Mouse (Mus musculus): ENCODE measurements around the gene Ampd1. TPM values are rescaled to one million over a fixed set of nuclear protein-coding genes. Genes with fewer than 3 reads are reported as not detected.

Ampd1 gene
- polyA plus RNA-seq, 1 experiment: not detected

- Histone ChIP-seq H3K27ac (ENCODE audit: insufficient read depth, low read depth, low read length) (no peak overlapping the region), H3K27me3 (ENCODE audit: control insufficient read depth, insufficient read depth, low read length) (no peaks in the 10 kb centered on the region), H3K36me3 (ENCODE audit: control insufficient read depth, insufficient read depth, low read length) (no peaks in the 10 kb centered on the region), H3K4me1 (ENCODE audit: control insufficient read depth, insufficient read depth, insufficient read length, low read length) (no peaks in the 10 kb centered on the region), H3K4me3 (ENCODE audit: low read depth, low read length) (no peak overlapping the region)
- TF ChIP-seq POLR2A (IDR thresholded peaks at IDR 0.05; ENCODE audit: low read depth, low read length) (no peak), CTCF (IDR thresholded peaks at IDR 0.05; ENCODE audit: extremely low read depth, insufficient read length, insufficient replicate concordance, low read depth, low read length) (no peak)
- WGBS: 72% methylated on average over 11 of the region's 11 CpGs
These were observed 67.5 kb downstream of the Ampd1 start for GRCm38 (mm10) chr3:103141287-103141686.

DNA sequence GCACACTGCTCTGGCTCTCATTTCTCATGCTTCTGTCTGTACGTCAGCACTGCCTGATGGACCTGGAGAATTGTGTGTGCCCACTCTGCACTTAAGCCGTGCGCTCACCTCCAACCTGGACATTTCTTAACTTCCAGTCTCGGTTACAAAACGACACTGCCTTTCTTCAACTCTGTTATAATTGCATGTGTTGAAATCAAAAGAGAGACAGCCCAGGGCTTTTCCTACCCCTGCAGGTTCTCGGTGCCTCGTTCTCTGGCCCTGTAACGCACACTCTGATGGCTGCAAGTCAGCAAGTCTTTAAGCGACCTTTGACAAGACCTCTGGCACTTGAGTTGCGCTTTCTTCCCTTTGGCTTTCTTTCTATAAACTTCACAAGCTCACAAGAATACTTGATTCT, 68.6 kb downstream of the Ampd1 start:
- no peak overlapping the region for H3K4me3 ChIP-seq (ENCODE audit: low read depth, low read length)
- no peaks in the 10 kb centered on the region for H3K4me1 ChIP-seq (ENCODE audit: control insufficient read depth, insufficient read depth, insufficient read length, low read length)
- H3K27ac ChIP-seq (ENCODE audit: insufficient read depth, low read depth, low read length): no peak overlapping the region
- WGBS: 90% methylated on average over 10 of the region's 10 CpGs
- TF ChIP-seq POLR2A (IDR thresholded peaks at IDR 0.05; ENCODE audit: low read depth, low read length) (no peak), CTCF (IDR thresholded peaks at IDR 0.05; ENCODE audit: extremely low read depth, insufficient read length, insufficient replicate concordance, low read depth, low read length) (no peak)
- H3K36me3 ChIP-seq (ENCODE audit: control insufficient read depth, insufficient read depth, low read length): no peaks in the 10 kb centered on the region
- no peaks in the 10 kb centered on the region for H3K27me3 ChIP-seq (ENCODE audit: control insufficient read depth, insufficient read depth, low read length)

GRCm38 (mm10) chr3:103145336-103145735, 71.5 kb downstream of the Ampd1 start:
- TF ChIP-seq POLR2A (IDR thresholded peaks at IDR 0.05; ENCODE audit: low read depth, low read length): no peak
- no peak for TF ChIP-seq CTCF (IDR thresholded peaks at IDR 0.05; ENCODE audit: extremely low read depth, insufficient read length, insufficient replicate concordance, low read depth, low read length)
- Histone ChIP-seq H3K4me1 (ENCODE audit: control insufficient read depth, insufficient read depth, insufficient read length, low read length) (no peaks in the 10 kb centered on the region), H3K27me3 (ENCODE audit: control insufficient read depth, insufficient read depth, low read length) (no peaks in the 10 kb centered on the region), H3K36me3 (ENCODE audit: control insufficient read depth, insufficient read depth, low read length) (no peaks in the 10 kb centered on the region), H3K4me3 (ENCODE audit: low read depth, low read length) (no peak overlapping the region), H3K27ac (ENCODE audit: insufficient read depth, low read depth, low read length) (no peak overlapping the region)
- 85% methylated on average over 2 of the region's 2 CpGs for WGBS

GRCm38 (mm10) chr3:103145791-103146190, 72.0 kb downstream of the Ampd1 start:
- TF ChIP-seq CTCF (IDR thresholded peaks at IDR 0.05; ENCODE audit: extremely low read depth, insufficient read length, insufficient replicate concordance, low read depth, low read length) (no peak), POLR2A (IDR thresholded peaks at IDR 0.05; ENCODE audit: low read depth, low read length) (no peak)
- no peaks in the 10 kb centered on the region for H3K27me3 ChIP-seq (ENCODE audit: control insufficient read depth, insufficient read depth, low read length)
- no peaks in the 10 kb centered on the region for H3K4me1 ChIP-seq (ENCODE audit: control insufficient read depth, insufficient read depth, insufficient read length, low read length)
- WGBS: 85% methylated on average over 4 of the region's 4 CpGs
- H3K36me3 ChIP-seq (ENCODE audit: control insufficient read depth, insufficient read depth, low read length): no peaks in the 10 kb centered on the region
- no peak overlapping the region for H3K4me3 ChIP-seq (ENCODE audit: low read depth, low read length)
- no peak overlapping the region for H3K27ac ChIP-seq (ENCODE audit: insufficient read depth, low read depth, low read length)

DNA sequence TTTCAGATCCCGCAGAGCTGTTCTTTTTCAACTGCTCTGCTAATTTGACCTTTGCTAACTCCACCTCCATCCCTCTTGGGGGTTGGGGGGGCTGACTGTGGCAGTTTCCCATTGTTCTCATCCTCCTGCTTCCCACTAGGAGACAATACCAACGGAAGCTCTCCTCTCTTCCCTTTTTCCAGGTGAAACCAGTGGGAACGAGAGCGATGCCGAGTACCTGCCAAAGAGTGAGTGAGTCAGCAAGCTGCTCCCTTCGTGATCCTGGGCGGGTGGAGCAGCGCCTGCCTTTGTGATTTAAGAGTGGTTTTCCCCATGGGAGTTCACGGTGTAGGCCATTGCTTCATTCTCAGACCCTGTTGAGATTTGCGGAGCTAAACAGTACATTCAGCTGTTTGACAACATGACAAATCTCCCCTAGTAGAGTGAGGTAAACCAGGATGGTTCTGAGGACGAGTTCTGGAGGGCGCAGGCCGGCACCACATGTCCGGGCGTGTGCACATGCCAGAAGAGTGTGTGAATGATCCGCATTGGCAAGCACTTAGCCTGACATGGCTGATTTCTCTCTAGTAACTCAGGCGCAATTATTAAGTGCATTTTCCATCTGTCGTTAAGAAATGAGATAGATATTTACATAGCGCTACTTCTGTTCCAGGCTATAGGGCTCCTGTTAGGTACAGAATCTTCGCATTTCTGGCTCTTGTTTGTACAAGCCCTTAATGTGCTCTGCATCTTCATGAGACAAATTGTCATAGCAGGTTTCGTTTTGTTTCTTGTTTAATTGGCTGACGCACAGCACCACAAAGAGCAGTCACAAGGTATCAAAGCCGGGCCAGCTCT, 72.7 kb downstream of the Ampd1 start:
- 79% methylated on average over 23 of the region's 23 CpGs for WGBS
- Histone ChIP-seq H3K36me3 (ENCODE audit: control insufficient read depth, insufficient read depth, low read length) (no peaks in the 10 kb centered on the region), H3K27me3 (ENCODE audit: control insufficient read depth, insufficient read depth, low read length) (no peaks in the 10 kb centered on the region), H3K27ac (ENCODE audit: insufficient read depth, low read depth, low read length) (no peak overlapping the region), H3K4me3 (ENCODE audit: low read depth, low read length) (no peak overlapping the region), H3K4me1 (ENCODE audit: control insufficient read depth, insufficient read depth, insufficient read length, low read length) (no peaks in the 10 kb centered on the region)
- TF ChIP-seq POLR2A (IDR thresholded peaks at IDR 0.05; ENCODE audit: low read depth, low read length) (no peak), CTCF (IDR thresholded peaks at IDR 0.05; ENCODE audit: extremely low read depth, insufficient read length, insufficient replicate concordance, low read depth, low read length) (no peak)

GRCm38 (mm10) chr3:103147775-103148174, 74.0 kb downstream of the Ampd1 start:
- H3K27ac ChIP-seq (ENCODE audit: insufficient read depth, low read depth, low read length): no peak overlapping the region
- WGBS: 84% methylated on average over 4 of the region's 4 CpGs
- H3K4me3 ChIP-seq (ENCODE audit: low read depth, low read length): no peak overlapping the region
- H3K27me3 ChIP-seq (ENCODE audit: control insufficient read depth, insufficient read depth, low read length): no peaks in the 10 kb centered on the region
- no peaks in the 10 kb centered on the region for H3K4me1 ChIP-seq (ENCODE audit: control insufficient read depth, insufficient read depth, insufficient read length, low read length)
- TF ChIP-seq POLR2A (IDR thresholded peaks at IDR 0.05; ENCODE audit: low read depth, low read length) (no peak), CTCF (IDR thresholded peaks at IDR 0.05; ENCODE audit: extremely low read depth, insufficient read length, insufficient replicate concordance, low read depth, low read length) (no peak)
- H3K36me3 ChIP-seq (ENCODE audit: control insufficient read depth, insufficient read depth, low read length): no peaks in the 10 kb centered on the region

- no peaks in the 10 kb centered on the region for H3K4me1 ChIP-seq (ENCODE audit: control insufficient read depth, insufficient read depth, insufficient read length, low read length)
- WGBS: 87% methylated on average over 10 of the region's 10 CpGs
- H3K4me3 ChIP-seq (ENCODE audit: low read depth, low read length): no peak overlapping the region
- no peaks in the 10 kb centered on the region for H3K27me3 ChIP-seq (ENCODE audit: control insufficient read depth, insufficient read depth, low read length)
- H3K36me3 ChIP-seq (ENCODE audit: control insufficient read depth, insufficient read depth, low read length): no peaks in the 10 kb centered on the region
- TF ChIP-seq POLR2A (IDR thresholded peaks at IDR 0.05; ENCODE audit: low read depth, low read length) (no peak), CTCF (IDR thresholded peaks at IDR 0.05; ENCODE audit: extremely low read depth, insufficient read length, insufficient replicate concordance, low read depth, low read length) (no peak)
- no peak overlapping the region for H3K27ac ChIP-seq (ENCODE audit: insufficient read depth, low read depth, low read length)
These were observed 75.1 kb downstream of the Ampd1 start for GRCm38 (mm10) chr3:103148941-103149340.

Other genes with a start within 250 kb of the Ampd1 start
- gene Sycp1, start 137.9 kb upstream of the Ampd1 start, polyA plus RNA-seq (2012; rRNA removed): not detected in 2 replicates
- gene Nr1h5, start 109.9 kb upstream of the Ampd1 start, polyA plus RNA-seq (2012; rRNA removed): not detected in 2 replicates
- gene Sike1, start 78.3 kb upstream of the Ampd1 start, polyA plus RNA-seq (2012; rRNA removed): 5.1 and 10.8 TPM in 2 replicates
- gene Csde1, start 53.6 kb upstream of the Ampd1 start, polyA plus RNA-seq (2012; rRNA removed): 4.1 and 9.2 TPM in 2 replicates
- gene Nras, start 15.7 kb upstream of the Ampd1 start, polyA plus RNA-seq (2012; rRNA removed): 5.2 and 8.6 TPM in 2 replicates
- 0.08 and 0.15 TPM in 2 replicates for gene Dennd2c, start 28.6 kb downstream of the Ampd1 start, polyA plus RNA-seq (2012; rRNA removed)
- 7.1 and 10.2 TPM in 2 replicates for gene Bcas2, start 97.6 kb downstream of the Ampd1 start, polyA plus RNA-seq (2012; rRNA removed)
- 2.3 and 4.7 TPM in 2 replicates for gene Trim33, start 205.3 kb downstream of the Ampd1 start, polyA plus RNA-seq (2012; rRNA removed)